Mouse (Mus musculus) activated CD4-positive, CD25-positive, alpha-beta regulatory T cell (primary cell): Measurements from ENCODE around the gene Myh7. TPM values are rescaled to one million over a fixed set of nuclear protein-coding genes. Genes with fewer than 3 reads are reported as not detected.

Experiments used
- polyA plus RNA-seq, 2 experiments: library from polyadenylated mRNA; unstranded; fragments of 100-300 nt; shearing (Covaris generic); gene quantifications; one replicate each; pipeline ENCODE4 v1.2.1; 2017

The Myh7 gene
- polyA plus RNA-seq, result under 1 TPM in 1 of 2 experiments, not detected in 1; 0.11 TPM

GRCm38 (mm10) chr14:54994136-54994868, at the start of gene Myh7:
Gene Myh7 (minus strand): TSS chr14:54994626.

GRCm38 (mm10) chr14:55014991-55015766, 20.8 kb upstream of the Myh7 start, which contains the start of gene Ngdn:
Gene Ngdn (plus strand): TSS chr14:55015454.

GRCm38 (mm10) chr14:54976633-54977032, 17.8 kb downstream of the Myh7 start, which contains the start of gene Gm17428:
Gene Gm17428 (plus strand): TSS chr14:54976933.

GRCm38 (mm10) chr14:54966320-54966977, 28.0 kb downstream of the Myh7 start, which contains the start of gene Myh6:
Gene Myh6 (minus strand): TSS chr14:54966927.

GRCm38 (mm10) chr14:54935904-54936830, 58.3 kb downstream of the Myh7 start, which contains the start of gene Cmtm5:
Gene Cmtm5 (plus strand): TSS chr14:54936261.

GRCm38 (mm10) chr14:54932645-54933150, 61.7 kb downstream of the Myh7 start, which contains the start of gene Il25:
Gene Il25 (plus strand): TSS chr14:54932695.

GRCm38 (mm10) chr14:54925349-54926342, 68.8 kb downstream of the Myh7 start, which contains the start of gene Efs:
Gene Efs (minus strand): TSS chr14:54926126.

Other genes starting within 250 kb of the Myh7 start
- under 1 TPM; 0.27 to 0.98 TPM for gene Slc7a8, start 212.7 kb downstream of the Myh7 start, polyA plus RNA-seq
- gene Rnf212b, start 180.5 kb downstream of the Myh7 start, polyA plus RNA-seq, result under 1 TPM in 1 of 2 experiments, not detected in 1; 0.28 TPM
- 10 to 100 TPM; 14.3 to 15.8 TPM for gene Homez, start 123.7 kb downstream of the Myh7 start, polyA plus RNA-seq
- gene Ppp1r3e, start 117.1 kb downstream of the Myh7 start, polyA plus RNA-seq, result 1 to 10 TPM in 1 of 2 experiments, under 1 TPM in 1; 0.54 to 1.5 TPM
- under 1 TPM; 0.20 to 0.21 TPM for gene Bcl2l2, start 111.2 kb downstream of the Myh7 start, polyA plus RNA-seq
- under 1 TPM in 1 of 2 experiments, not detected in 1; 0.30 TPM for gene Gm20521, start 111.2 kb downstream of the Myh7 start, polyA plus RNA-seq
- 100 to 1,000 TPM; 180 to 240 TPM for gene Pabpn1, start 102.1 kb downstream of the Myh7 start, polyA plus RNA-seq
- 1 to 10 TPM; 3.1 to 7.2 TPM for gene Slc22a17, start 81.5 kb downstream of the Myh7 start, polyA plus RNA-seq
- not detected for gene Efs, start 68.5 kb downstream of the Myh7 start, polyA plus RNA-seq
- not detected for gene Il25, start 61.9 kb downstream of the Myh7 start, polyA plus RNA-seq
- under 1 TPM in 1 of 2 experiments, not detected in 1; 0.43 TPM for gene Cmtm5, start 58.4 kb downstream of the Myh7 start, polyA plus RNA-seq
- gene Myh6, start 27.7 kb downstream of the Myh7 start, polyA plus RNA-seq, result under 1 TPM in 1 of 2 experiments, not detected in 1; 0.05 TPM
- not detected for gene Gm17428, start 17.7 kb downstream of the Myh7 start, polyA plus RNA-seq
- gene Ngdn, start 20.8 kb upstream of the Myh7 start, polyA plus RNA-seq, result 100 to 1,000 TPM; 108 to 134 TPM
- gene Zfhx2, start 97.7 kb upstream of the Myh7 start, polyA plus RNA-seq, result 1 to 10 TPM; 4.6 to 6.7 TPM
- gene Thtpa, start 100.2 kb upstream of the Myh7 start, polyA plus RNA-seq, result 10 to 100 TPM in 1 of 2 experiments, 1 to 10 TPM in 1; 7.3 to 14.3 TPM
- 100 to 1,000 TPM; 102 to 150 TPM for gene Ap1g2, start 112.0 kb upstream of the Myh7 start, polyA plus RNA-seq
- gene Jph4, start 122.3 kb upstream of the Myh7 start, polyA plus RNA-seq, result under 1 TPM in 1 of 2 experiments, not detected in 1; 0.32 TPM
- gene Dhrs2, start 227.4 kb upstream of the Myh7 start, polyA plus RNA-seq, result not detected